Mouse (Mus musculus) erythroblast, embryonic 14.5 days (primary cell): Measurements from ENCODE around the gene Sh3pxd2a.

Source experiments
- GATA1 ChIP-seq: IDR thresholded peaks from 2 replicates; pipeline ENCODE4 v1.6.1; 2012; ENCODE audit warnings: low read length, inconsistent platforms, mixed read lengths
- TAL1 ChIP-seq: IDR thresholded peaks from 3 replicates; pipeline ENCODE4 v1.6.1; 2012; ENCODE audit warnings: low read length, inconsistent platforms, mixed read lengths

DNA sequence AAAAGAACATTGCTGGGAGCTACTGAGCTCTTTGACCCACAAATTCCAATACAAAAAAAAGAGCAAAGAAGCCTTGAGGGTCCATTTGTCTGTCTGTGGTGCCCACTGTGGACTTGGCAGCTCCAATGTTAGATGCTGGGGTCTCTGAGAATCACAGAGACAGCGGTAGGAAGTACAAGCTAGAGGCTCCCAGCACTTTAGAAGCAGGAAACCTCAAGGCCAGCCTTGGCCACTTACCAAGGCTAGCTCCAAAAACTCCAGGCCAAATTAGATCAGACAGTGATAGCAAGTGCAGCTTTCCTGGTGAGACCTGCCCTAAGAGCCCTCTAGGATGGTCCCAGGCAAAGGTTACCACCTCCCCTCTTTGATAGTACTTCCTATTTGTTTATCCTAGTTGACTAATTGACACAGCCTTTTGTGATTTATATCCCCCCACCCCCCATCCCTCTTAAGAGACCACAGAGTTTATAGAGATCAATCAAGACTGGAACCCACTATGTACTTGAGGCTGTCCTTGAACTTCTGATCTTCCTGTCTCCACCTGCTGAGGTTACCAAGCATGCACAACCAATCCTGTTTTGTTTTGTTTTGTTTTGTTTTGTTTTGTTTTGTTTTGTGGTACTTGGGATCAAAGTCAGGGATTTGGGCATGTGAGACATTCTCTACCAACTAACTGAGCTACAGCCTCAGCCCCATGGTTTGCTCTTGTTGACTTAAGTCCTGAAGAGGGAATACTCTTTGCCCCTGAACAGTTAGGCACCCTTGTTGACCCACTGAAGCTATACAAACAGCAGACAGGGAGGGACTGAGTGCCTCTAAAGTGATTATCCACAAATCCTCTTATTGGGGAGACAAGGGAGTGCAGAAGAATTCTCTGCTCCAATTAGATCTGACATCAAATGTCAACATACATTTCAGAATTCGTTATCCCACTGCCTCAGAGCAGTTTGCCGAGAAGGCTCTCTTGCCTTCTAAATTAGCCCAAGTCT lies 60.5 kb downstream of the Sh3pxd2a start:
- TF ChIP-seq GATA1 (no peak), TAL1 (no peak)
